Mouse (Mus musculus) heart, embryonic 11.5 days (tissue): ENCODE results near the gene Urgcp. TPM values are rescaled to one million over a fixed set of nuclear protein-coding genes. Genes with fewer than 3 reads are reported as not detected.

Experiments
- ATAC-seq: fragments of 200-750 bp; cut with Nextera tagmentation; replicated peaks from 2 replicates; pipeline ENCODE4 v1.8.0; 2017; ENCODE audit warnings: moderate library complexity; ENCODE audit not compliant: insufficient number of reproducible peaks, low FRiP score, low TSS enrichment
- H3K27ac ChIP-seq: fragments of 300-500 bp; sonication (generic); 2 replicates; pipeline ENCODE4 v1.5.1; 2014; ENCODE audit warnings: mild to moderate bottlenecking, low read depth, low read length
- H3K27me3 ChIP-seq: fragments of 300-500 bp; sonication (generic); 2 replicates; pipeline ENCODE4 v1.6.1; 2014; ENCODE audit warnings: mild to moderate bottlenecking, low read length, mixed read lengths; ENCODE audit not compliant: control insufficient read depth, insufficient read depth
- H3K36me3 ChIP-seq: fragments of 300-500 bp; sonication (generic); 2 replicates; pipeline ENCODE4 v1.6.1; 2014; ENCODE audit warnings: mild to moderate bottlenecking, low read length, moderate library complexity, mixed read lengths; ENCODE audit not compliant: control insufficient read depth, insufficient read depth
- H3K4me1 ChIP-seq: fragments of 300-500 bp; sonication (generic); 2 replicates; pipeline ENCODE4 v1.6.1; 2014; ENCODE audit warnings: low read length; ENCODE audit not compliant: control insufficient read depth, insufficient read depth
- H3K4me2 ChIP-seq: fragments of 300-500 bp; sonication (generic); 2 replicates; pipeline ENCODE4 v1.6.1; 2014; ENCODE audit warnings: mild to moderate bottlenecking, moderate library complexity
- H3K4me3 ChIP-seq: fragments of 300-500 bp; sonication (generic); 2 replicates; pipeline ENCODE4 v1.5.1; 2014; ENCODE audit warnings: low read depth, low read length
- H3K9ac ChIP-seq: fragments of 300-500 bp; sonication (generic); 2 replicates; pipeline ENCODE4 v1.6.1; 2014; ENCODE audit warnings: mild to moderate bottlenecking, low read depth, low read length, moderate library complexity
- H3K9me3 ChIP-seq: fragments of 300-500 bp; sonication (generic); replicated peaks from 2 replicates; pipeline ENCODE4 v1.6.1; 2016; ENCODE audit warnings: low read length; ENCODE audit not compliant: control insufficient read depth
- WGBS: fragments of 180-500 bp; shearing (Covaris S2); extraction: QIAGEN DNeasy Blood & Tissue Kit; methylation state at CpG from one replicate; pipeline ENCODE4 v1.1.7; 2014; ENCODE audit not compliant: insufficient replicate concordance; 5-methylcytosine and 5-hydroxymethylcytosine counted together
- polyA plus RNA-seq: library from polyadenylated mRNA; unstranded; fragments of >200 nt; fragmentation: Nextera tagmentation; extraction: Ambion mirVana; gene quantifications from 2 replicates; pipeline ENCODE4 v1.2.1, GENCODE M21; 2014

Gene Urgcp
- polyA plus RNA-seq, 1 experiment from 2014 or later: 14.2 TPM

- Histone ChIP-seq H3K27ac (no peak overlapping the region), H3K36me3 (no peaks in the 10 kb centered on the region), H3K4me2 (no peak overlapping the region), H3K4me3 (no peak overlapping the region), H3K9me3 (no peaks in the 10 kb centered on the region), H3K27me3 (no peaks in the 10 kb centered on the region), H3K4me1 (peaks cover 27% of the 10 kb centered on the region), H3K9ac (no peak overlapping the region)
- 63% methylated on average over 5 of the region's 5 CpGs for WGBS
- ATAC-seq: no peak
These were observed 23.1 kb downstream of the Urgcp start for GRCm38 (mm10) chr11:5738888-5739632.

DNA sequence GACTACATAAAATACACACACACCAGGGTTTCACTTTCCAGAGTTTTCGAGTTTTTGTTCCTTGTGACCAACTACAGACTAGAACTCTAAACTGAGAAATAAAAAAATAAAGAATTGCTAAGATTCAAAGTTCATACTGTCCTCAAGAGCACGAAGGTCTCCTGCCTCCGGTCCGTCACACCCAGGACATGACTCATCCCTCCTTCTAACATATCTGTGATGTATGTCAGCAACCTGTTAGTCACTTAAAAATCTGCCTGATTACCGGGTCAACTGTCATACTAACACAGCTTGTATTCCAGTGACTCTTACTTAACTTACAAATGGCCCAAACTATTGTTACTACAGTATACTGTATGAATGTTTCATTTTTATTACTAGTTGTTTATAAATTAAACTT, 25.0 kb downstream of the Urgcp start:
- Histone ChIP-seq H3K27ac (no peak overlapping the region), H3K9ac (no peak overlapping the region), H3K4me2 (no peak overlapping the region), H3K4me3 (no peak overlapping the region), H3K4me1 (peaks cover 37% of the 10 kb centered on the region), H3K36me3 (no peaks in the 10 kb centered on the region), H3K9me3 (no peaks in the 10 kb centered on the region), H3K27me3 (no peaks in the 10 kb centered on the region)
- WGBS: 58% methylated on average over 5 of the region's 5 CpGs
- no peak for ATAC-seq

DNA sequence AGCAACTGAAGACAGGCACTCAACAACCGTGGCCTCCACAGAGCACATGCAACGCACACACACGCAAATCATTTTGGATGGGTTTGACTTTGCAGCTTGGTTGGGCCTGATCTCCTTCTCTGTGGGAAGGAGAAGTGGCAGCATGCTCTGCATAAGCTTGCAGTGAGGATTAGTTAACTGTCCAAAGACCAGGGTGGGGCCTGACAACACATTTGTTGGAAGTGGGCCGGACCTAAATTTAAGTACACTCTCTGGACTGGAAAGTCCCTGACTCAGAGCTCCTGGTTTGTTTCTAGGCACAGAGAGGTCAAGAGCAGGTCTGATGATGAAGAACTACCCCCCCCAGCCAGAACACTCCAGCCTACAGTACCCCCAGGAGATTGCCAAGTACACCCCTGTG, 27.9 kb downstream of the Urgcp start:
- Histone ChIP-seq H3K9me3 (no peaks in the 10 kb centered on the region), H3K9ac (no peak overlapping the region), H3K36me3 (no peaks in the 10 kb centered on the region), H3K4me2 (no peak overlapping the region), H3K27ac (no peak overlapping the region), H3K4me3 (no peak overlapping the region), H3K4me1 (peaks cover 35% of the 10 kb centered on the region), H3K27me3 (no peaks in the 10 kb centered on the region)
- 84% methylated on average over 4 of the region's 4 CpGs for WGBS
- ATAC-seq: no peak

- ATAC-seq: no peak
- Histone ChIP-seq H3K4me2 (no peak overlapping the region), H3K27ac (no peak overlapping the region), H3K27me3 (no peaks in the 10 kb centered on the region), H3K36me3 (no peaks in the 10 kb centered on the region), H3K9me3 (no peaks in the 10 kb centered on the region), H3K4me3 (no peak overlapping the region), H3K9ac (peak overlapping the region; percentile 18; the same call in 1 of the 2 replicates), H3K4me1 (peaks cover 26% of the 10 kb centered on the region)
- 71% methylated on average over 5 of the region's 5 CpGs for WGBS
These were observed 29.8 kb downstream of the Urgcp start for GRCm38 (mm10) chr11:5732401-5732800.

GRCm38 (mm10) chr11:5729582-5729981, 32.6 kb downstream of the Urgcp start:
- Histone ChIP-seq H3K9me3 (no peaks in the 10 kb centered on the region), H3K4me1 (peaks cover 21% of the 10 kb centered on the region), H3K27ac (no peak overlapping the region), H3K4me2 (no peak overlapping the region), H3K4me3 (no peak overlapping the region), H3K27me3 (no peaks in the 10 kb centered on the region), H3K9ac (no peak overlapping the region), H3K36me3 (peaks cover under 1% of the 10 kb centered on the region; the same call in 1 of the 2 replicates)
- ATAC-seq: no peak
- WGBS: 81% methylated on average over 9 of the region's 9 CpGs

DNA sequence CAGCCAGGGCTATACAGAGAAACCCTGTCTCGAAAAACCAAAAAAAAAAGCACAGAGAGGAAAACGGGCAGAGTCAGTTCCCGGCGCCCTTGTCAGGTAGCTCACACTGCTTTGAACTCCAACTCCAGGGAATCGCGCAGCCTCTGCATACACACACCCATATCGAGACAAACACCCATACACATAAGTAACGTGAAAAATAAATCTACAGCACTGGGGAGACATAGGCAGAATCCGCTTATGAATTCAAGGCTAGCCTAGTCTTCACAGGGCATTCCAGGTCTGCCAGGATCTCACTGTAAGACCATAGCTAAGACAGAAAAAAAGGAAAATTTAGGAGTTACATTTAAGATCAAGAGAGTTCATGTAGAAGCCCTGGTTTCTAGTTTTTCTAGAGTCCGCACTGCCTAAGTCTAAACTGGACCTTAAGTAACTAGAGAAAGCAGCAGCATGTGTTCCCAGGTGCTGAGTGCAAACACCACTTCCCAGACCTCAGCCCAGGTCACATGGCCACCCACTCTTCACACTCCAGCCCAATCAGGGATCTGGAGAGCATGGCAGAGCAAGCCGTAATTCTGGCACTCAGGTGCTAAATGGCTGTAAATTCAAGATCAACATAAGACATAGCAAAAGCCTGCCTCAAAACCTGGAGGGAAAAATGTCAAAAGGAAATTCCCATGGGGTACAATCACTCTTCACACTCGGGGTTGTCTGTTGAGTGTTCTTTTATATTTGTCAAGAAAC, 43.4 kb downstream of the Urgcp start:
- Histone ChIP-seq H3K9me3 (no peaks in the 10 kb centered on the region), H3K27ac (no peak overlapping the region), H3K36me3 (peaks cover 36% of the 10 kb centered on the region), H3K4me3 (no peak overlapping the region), H3K27me3 (no peaks in the 10 kb centered on the region), H3K4me2 (no peak overlapping the region), H3K4me1 (no peaks in the 10 kb centered on the region), H3K9ac (no peak overlapping the region)
- 87% methylated on average over 12 of the region's 12 CpGs for WGBS
- ATAC-seq: no peak

- ATAC-seq: no peak
- H3K4me3 ChIP-seq: no peak overlapping the region
- H3K27me3 ChIP-seq: no peaks in the 10 kb centered on the region
- no peak overlapping the region for H3K9ac ChIP-seq
- no peak overlapping the region for H3K4me2 ChIP-seq
- H3K4me1 ChIP-seq: no peaks in the 10 kb centered on the region
- H3K36me3 ChIP-seq: peaks cover 34% of the 10 kb centered on the region
- H3K9me3 ChIP-seq: no peaks in the 10 kb centered on the region
- 87% methylated on average over 34 of the region's 34 CpGs for WGBS
- H3K27ac ChIP-seq: no peak overlapping the region
These were observed 45.1 kb downstream of the Urgcp start for GRCm38 (mm10) chr11:5716938-5717705.

- 85% methylated on average over 11 of the region's 11 CpGs for WGBS
- peaks cover 33% of the 10 kb centered on the region for H3K36me3 ChIP-seq
- H3K4me2 ChIP-seq: no peak overlapping the region
- ATAC-seq: no peak
- no peaks in the 10 kb centered on the region for H3K4me1 ChIP-seq
- H3K27me3 ChIP-seq: no peaks in the 10 kb centered on the region
- H3K27ac ChIP-seq: no peak overlapping the region
- no peak overlapping the region for H3K4me3 ChIP-seq
- H3K9me3 ChIP-seq: no peaks in the 10 kb centered on the region
- H3K9ac ChIP-seq: no peak overlapping the region
These were observed 45.9 kb downstream of the Urgcp start for GRCm38 (mm10) chr11:5716246-5716645.
